Mouse (Mus musculus): ENCODE results near the gene Rnf13.

DNA sequence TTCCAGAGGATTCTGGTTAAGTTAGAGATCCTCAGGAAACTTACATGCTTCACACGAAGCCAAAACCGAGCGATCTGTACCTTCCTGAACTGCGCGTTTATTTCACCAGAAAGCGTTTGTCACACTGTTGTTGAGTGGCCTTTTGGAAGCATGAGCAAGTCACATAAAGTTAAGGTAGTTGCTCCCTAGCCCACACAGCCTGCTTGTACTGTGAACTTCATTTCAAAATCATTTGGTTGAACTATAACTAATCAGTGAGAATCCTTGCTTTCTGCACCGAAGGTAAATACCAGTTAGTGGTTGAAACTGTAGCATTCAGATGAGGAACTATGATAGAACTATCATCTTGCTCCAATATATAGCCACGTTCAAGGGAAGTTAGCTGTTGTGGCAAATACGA lies 39.1 kb upstream of the Rnf13 start:
- no peak for TF ChIP-seq CTCF (IDR thresholded peaks at IDR 0.05)
- no peak for TF ChIP-seq POLR2A (IDR thresholded peaks at IDR 0.05; ENCODE audit: insufficient read depth, low read depth, low read length)
